Mouse (Mus musculus) limb, embryonic 15.5 days (tissue): ENCODE measurements around the gene Rbpj. TPM values are rescaled to one million over a fixed set of nuclear protein-coding genes. Genes with fewer than 3 reads are reported as not detected.
A peak's percentile ranks its signal among the peaks of the same experiment; 100 is the strongest.

Source experiments
- ATAC-seq: fragments of 200-750 bp; cut with Nextera tagmentation; 2 replicates; pipeline ENCODE4 v1.8.0; 2017; ENCODE audit warnings: low read depth, moderate TSS enrichment; ENCODE audit not compliant: insufficient number of reproducible peaks, low FRiP score, low TSS enrichment
- H3K27ac ChIP-seq: fragments of 300-500 bp; sonication (generic); 2 replicates; pipeline ENCODE4 v1.5.1; 2015; ENCODE audit warnings: moderate library complexity, mild to moderate bottlenecking, inconsistent platforms
- H3K27me3 ChIP-seq: fragments of 300-500 bp; sonication (generic); 2 replicates; pipeline ENCODE4 v1.6.1; 2015; ENCODE audit warnings: inconsistent platforms
- H3K36me3 ChIP-seq: fragments of 300-500 bp; sonication (generic); 2 replicates; pipeline ENCODE4 v1.6.1; 2015; ENCODE audit warnings: inconsistent platforms
- H3K4me1 ChIP-seq: fragments of 300-500 bp; sonication (generic); 2 replicates; pipeline ENCODE4 v1.6.1; 2015; ENCODE audit warnings: inconsistent platforms
- H3K4me2 ChIP-seq: fragments of 300-500 bp; sonication (generic); 2 replicates; pipeline ENCODE4 v1.6.1; 2015; ENCODE audit warnings: mild to moderate bottlenecking, inconsistent platforms
- H3K4me3 ChIP-seq: fragments of 300-500 bp; sonication (generic); 2 replicates; pipeline ENCODE4 v1.5.1; 2015; ENCODE audit warnings: mild to moderate bottlenecking, inconsistent platforms
- H3K9ac ChIP-seq: fragments of 300-500 bp; sonication (generic); 2 replicates; pipeline ENCODE4 v1.6.1; 2015; ENCODE audit warnings: inconsistent platforms
- H3K9me3 ChIP-seq: fragments of 300-500 bp; sonication (generic); 2 replicates; pipeline ENCODE4 v1.6.1; 2016; ENCODE audit warnings: inconsistent platforms
- WGBS: fragments of 180-500 bp; shearing (Covaris S2); methylation state at CpG from one replicate; pipeline ENCODE4 v1.1.7; 2015; 5-methylcytosine and 5-hydroxymethylcytosine counted together
- polyA plus RNA-seq: library from polyadenylated mRNA; unstranded; fragments of >200 nt; fragmentation: Nextera tagmentation; extraction: Ambion mirVana; gene quantifications from 2 replicates; pipeline ENCODE4 v1.2.1, GENCODE M21; 2015

Rbpj gene
- polyA plus RNA-seq, 1 experiment from 2014 or later, result 36.5 TPM

GRCm38 (mm10) chr5:53496846-53497549, 31.0 kb downstream of the Rbpj start:
- H3K27ac ChIP-seq, result no peak overlapping the region
- ATAC-seq, result peak; percentile 68; the same call in 1 of the 2 replicates

GRCm38 (mm10) chr5:53499571-53499970, 33.6 kb downstream of the Rbpj start:
- Histone ChIP-seq H3K4me1 (no peaks in the 10 kb centered on the region; the same call in 1 of the 2 replicates), H3K36me3 (no peaks in the 10 kb centered on the region), H3K4me3 (no peak overlapping the region), H3K9ac (no peak overlapping the region), H3K27ac (no peak overlapping the region), H3K27me3 (no peaks in the 10 kb centered on the region), H3K9me3 (no peaks in the 10 kb centered on the region), H3K4me2 (no peak overlapping the region)
- no peak for ATAC-seq
- 57% methylated on average over 3 of the region's 3 CpGs for WGBS

More at GRCm38 (mm10) chr5:53496846-53497549, 31.0 kb downstream of the Rbpj start:
- Histone ChIP-seq H3K4me1 (no peaks in the 10 kb centered on the region; the same call in 1 of the 2 replicates), H3K27me3 (no peaks in the 10 kb centered on the region), H3K36me3 (no peaks in the 10 kb centered on the region), H3K9me3 (no peaks in the 10 kb centered on the region), H3K9ac (no peak overlapping the region), H3K4me2 (no peak overlapping the region), H3K4me3 (no peak overlapping the region)
- 66% methylated on average over 9 of the region's 9 CpGs for WGBS

GRCm38 (mm10) chr5:53500509-53501145, 34.7 kb downstream of the Rbpj start:
- Histone ChIP-seq H3K9ac (no peak overlapping the region), H3K4me1 (no peaks in the 10 kb centered on the region; the same call in 1 of the 2 replicates), H3K27ac (no peak overlapping the region), H3K36me3 (no peaks in the 10 kb centered on the region), H3K27me3 (no peaks in the 10 kb centered on the region), H3K9me3 (no peaks in the 10 kb centered on the region), H3K4me3 (no peak overlapping the region), H3K4me2 (no peak overlapping the region)
- ATAC-seq, result no peak
- 80% methylated on average over 10 of the region's 10 CpGs for WGBS

DNA sequence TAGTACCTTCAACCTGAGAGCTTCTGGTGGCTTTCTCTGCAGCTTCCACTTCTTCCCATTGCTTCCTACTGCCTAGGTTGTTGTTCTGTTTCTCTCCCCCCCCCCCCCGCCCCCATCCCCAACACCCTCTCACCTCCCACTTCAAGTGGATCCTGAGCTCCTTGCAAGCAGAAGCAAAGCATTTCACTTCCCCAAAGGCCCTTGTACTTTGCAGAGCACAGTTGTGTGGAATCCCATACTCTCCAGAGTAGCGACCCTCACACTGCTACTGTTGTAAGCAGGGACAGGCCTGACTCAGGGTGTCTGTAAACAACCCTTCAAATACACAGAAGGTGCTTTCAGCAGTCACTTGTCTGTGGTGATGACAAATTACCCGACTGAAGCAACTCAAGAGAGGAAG, 37.3 kb downstream of the Rbpj start:
- H3K9ac ChIP-seq, result no peak overlapping the region
- no peak for ATAC-seq
- no peaks in the 10 kb centered on the region for H3K9me3 ChIP-seq
- H3K27me3 ChIP-seq, result no peaks in the 10 kb centered on the region
- H3K4me2 ChIP-seq, result no peak overlapping the region
- no peaks in the 10 kb centered on the region for H3K36me3 ChIP-seq
- H3K4me1 ChIP-seq, result no peaks in the 10 kb centered on the region
- no peak overlapping the region for H3K27ac ChIP-seq
- H3K4me3 ChIP-seq, result no peak overlapping the region
- 72% methylated on average over 2 of the region's 3 CpGs for WGBS

DNA sequence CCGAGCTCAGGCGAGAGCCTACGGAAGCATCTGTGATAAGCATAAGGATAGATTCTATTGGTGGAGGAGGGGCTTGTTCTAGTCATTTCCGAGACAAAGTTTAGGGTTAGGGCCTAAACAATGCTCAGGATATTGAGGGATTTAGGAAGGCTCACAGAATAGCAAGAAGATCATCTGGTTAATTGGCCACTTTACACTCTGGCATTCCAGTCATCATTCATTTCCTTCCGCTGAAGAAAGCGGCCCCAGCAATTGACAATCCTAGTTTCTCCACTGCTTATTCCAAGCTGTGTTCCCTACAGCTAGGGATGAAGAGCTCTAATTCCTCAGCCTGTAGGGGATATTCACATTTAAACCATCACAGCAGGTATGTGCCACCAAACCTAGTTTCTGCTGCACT, 39.8 kb downstream of the Rbpj start:
- no peak overlapping the region for H3K4me2 ChIP-seq
- H3K9ac ChIP-seq, result no peak overlapping the region
- no peaks in the 10 kb centered on the region for H3K27me3 ChIP-seq
- H3K36me3 ChIP-seq, result no peaks in the 10 kb centered on the region
- H3K4me3 ChIP-seq, result no peak overlapping the region
- ATAC-seq, result no peak
- H3K9me3 ChIP-seq, result no peaks in the 10 kb centered on the region
- H3K4me1 ChIP-seq, result peaks cover 13% of the 10 kb centered on the region; the same call in 1 of the 2 replicates
- 81% methylated on average over 6 of the region's 6 CpGs for WGBS
- no peak overlapping the region for H3K27ac ChIP-seq

GRCm38 (mm10) chr5:53507371-53507770, 41.4 kb downstream of the Rbpj start:
- Histone ChIP-seq H3K27me3 (no peaks in the 10 kb centered on the region), H3K4me1 (peaks cover 13% of the 10 kb centered on the region; the same call in 1 of the 2 replicates), H3K9ac (no peak overlapping the region), H3K4me2 (no peak overlapping the region), H3K36me3 (no peaks in the 10 kb centered on the region), H3K9me3 (no peaks in the 10 kb centered on the region), H3K4me3 (no peak overlapping the region), H3K27ac (no peak overlapping the region)
- WGBS, result 73% methylated on average over 5 of the region's 5 CpGs
- no peak for ATAC-seq

DNA sequence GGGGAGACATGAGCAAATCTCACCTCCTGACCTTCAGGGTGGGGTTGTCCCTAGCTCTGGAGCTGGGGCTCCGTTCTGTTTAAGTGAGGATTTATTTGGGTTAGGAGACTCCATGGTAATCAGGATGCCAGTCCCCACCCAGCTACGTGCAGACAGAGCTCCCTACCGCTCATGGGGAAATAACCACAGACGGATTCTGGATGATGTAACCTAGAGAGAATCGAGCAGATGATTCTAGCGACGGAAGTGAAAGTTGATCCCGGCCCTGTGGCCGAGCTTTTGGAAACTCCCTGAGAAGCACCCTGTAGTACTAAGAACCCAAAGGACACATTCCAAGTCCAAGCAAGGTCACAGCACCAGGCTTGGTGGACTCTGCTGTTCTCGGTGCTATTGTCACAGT, 43.5 kb downstream of the Rbpj start:
- Histone ChIP-seq H3K4me1 (peaks cover 13% of the 10 kb centered on the region; the same call in 1 of the 2 replicates), H3K9ac (no peak overlapping the region), H3K27ac (peak overlapping the region; percentile 65), H3K36me3 (no peaks in the 10 kb centered on the region), H3K27me3 (no peaks in the 10 kb centered on the region), H3K9me3 (no peaks in the 10 kb centered on the region), H3K4me2 (no peak overlapping the region), H3K4me3 (no peak overlapping the region)
- no peak for ATAC-seq
- 67% methylated on average over 10 of the region's 10 CpGs for WGBS

DNA sequence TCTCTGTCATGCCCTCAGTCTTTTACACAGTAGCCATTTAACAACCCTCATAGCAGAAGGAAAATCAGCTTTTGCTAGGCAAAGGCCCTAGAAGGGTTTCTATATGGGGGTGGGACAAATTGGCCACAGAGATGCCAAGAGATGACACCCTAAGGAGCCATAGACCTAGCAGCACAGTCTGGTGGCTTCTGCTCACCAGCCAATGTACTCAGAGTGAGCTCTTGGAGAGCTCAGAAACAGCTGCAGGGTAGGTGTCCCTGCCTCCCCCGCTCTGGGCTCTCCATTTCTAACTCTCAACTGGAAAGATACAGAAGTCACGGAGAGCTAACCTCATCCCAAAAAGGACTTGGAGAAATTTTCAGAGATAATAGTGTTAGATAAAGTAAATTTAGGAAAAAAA, 44.0 kb downstream of the Rbpj start:
- Histone ChIP-seq H3K36me3 (no peaks in the 10 kb centered on the region), H3K27me3 (no peaks in the 10 kb centered on the region), H3K4me2 (no peak overlapping the region), H3K27ac (no peak overlapping the region), H3K9me3 (no peaks in the 10 kb centered on the region), H3K4me1 (peaks cover 13% of the 10 kb centered on the region; the same call in 1 of the 2 replicates), H3K9ac (no peak overlapping the region), H3K4me3 (no peak overlapping the region)
- no peak for ATAC-seq
- 88% methylated on average over 2 of the region's 2 CpGs for WGBS

GRCm38 (mm10) chr5:53511426-53511825, 45.5 kb downstream of the Rbpj start:
- Histone ChIP-seq H3K4me2 (no peak overlapping the region), H3K9ac (no peak overlapping the region), H3K27me3 (no peaks in the 10 kb centered on the region), H3K36me3 (no peaks in the 10 kb centered on the region), H3K27ac (no peak overlapping the region), H3K4me1 (peaks cover 13% of the 10 kb centered on the region; the same call in 1 of the 2 replicates), H3K9me3 (no peaks in the 10 kb centered on the region), H3K4me3 (no peak overlapping the region)
- 78% methylated on average over 4 of the region's 4 CpGs for WGBS
- no peak for ATAC-seq

GRCm38 (mm10) chr5:53514959-53515612, 49.1 kb downstream of the Rbpj start:
- ATAC-seq, result no peak
- Histone ChIP-seq H3K9me3 (no peaks in the 10 kb centered on the region), H3K9ac (no peak overlapping the region), H3K4me2 (no peak overlapping the region), H3K27me3 (no peaks in the 10 kb centered on the region), H3K4me3 (no peak overlapping the region), H3K36me3 (no peaks in the 10 kb centered on the region), H3K4me1 (peaks cover 8% of the 10 kb centered on the region; the same call in 1 of the 2 replicates), H3K27ac (no peak overlapping the region)
- WGBS, result 63% methylated on average over 4 of the region's 4 CpGs

- H3K4me3 ChIP-seq, result no peak overlapping the region
- WGBS, result 82% methylated on average over 2 of the region's 2 CpGs
- no peaks in the 10 kb centered on the region for H3K36me3 ChIP-seq
- no peak overlapping the region for H3K27ac ChIP-seq
- H3K4me1 ChIP-seq, result peaks cover 8% of the 10 kb centered on the region; the same call in 1 of the 2 replicates
- no peak overlapping the region for H3K4me2 ChIP-seq
- ATAC-seq, result no peak
- H3K9ac ChIP-seq, result no peak overlapping the region
- no peaks in the 10 kb centered on the region for H3K9me3 ChIP-seq
- H3K27me3 ChIP-seq, result no peaks in the 10 kb centered on the region
Observed at GRCm38 (mm10) chr5:53516482-53516881, 50.5 kb downstream of the Rbpj start.

DNA sequence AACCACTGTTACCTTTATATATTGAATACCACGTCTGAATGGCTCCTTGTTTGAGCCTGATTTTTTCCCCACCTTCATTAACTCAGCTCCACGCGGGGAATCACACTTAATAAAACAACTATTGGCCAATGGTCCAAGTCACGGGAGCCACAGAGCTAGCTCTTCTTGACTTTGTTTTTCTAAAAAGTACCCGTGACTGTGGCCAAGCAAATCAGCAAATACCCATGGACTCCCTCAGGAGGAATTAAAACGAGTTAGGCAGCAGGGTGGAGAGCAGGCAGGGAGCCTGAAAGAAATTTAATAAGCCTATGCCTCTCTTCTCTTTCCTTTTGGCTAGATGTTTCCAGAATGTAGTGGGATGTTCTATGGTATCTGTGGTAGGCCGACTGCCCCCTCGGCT, 51.9 kb downstream of the Rbpj start:
- ATAC-seq, result peak; percentile 57; the same call in 1 of the 2 replicates
- Histone ChIP-seq H3K4me3 (no peak overlapping the region), H3K36me3 (no peaks in the 10 kb centered on the region), H3K9ac (no peak overlapping the region), H3K4me1 (peaks cover 12% of the 10 kb centered on the region), H3K4me2 (no peak overlapping the region), H3K27me3 (no peaks in the 10 kb centered on the region), H3K9me3 (no peaks in the 10 kb centered on the region), H3K27ac (peak overlapping the region; percentile 54; the same call in 1 of the 2 replicates)
- WGBS, result 40% methylated on average over 8 of the region's 8 CpGs
